Mouse (Mus musculus): Measurements from ENCODE around the gene Aifm3. TPM values are rescaled to one million over a fixed set of nuclear protein-coding genes. Genes with fewer than 3 reads are reported as not detected.
A peak's percentile ranks its signal among the peaks of the same experiment; 100 is the strongest.

Gene Aifm3
- not detected in 2 replicates for polyA plus RNA-seq (2012; ENCODE audit: insufficient read depth, insufficient read length, missing spikeins)

DNA sequence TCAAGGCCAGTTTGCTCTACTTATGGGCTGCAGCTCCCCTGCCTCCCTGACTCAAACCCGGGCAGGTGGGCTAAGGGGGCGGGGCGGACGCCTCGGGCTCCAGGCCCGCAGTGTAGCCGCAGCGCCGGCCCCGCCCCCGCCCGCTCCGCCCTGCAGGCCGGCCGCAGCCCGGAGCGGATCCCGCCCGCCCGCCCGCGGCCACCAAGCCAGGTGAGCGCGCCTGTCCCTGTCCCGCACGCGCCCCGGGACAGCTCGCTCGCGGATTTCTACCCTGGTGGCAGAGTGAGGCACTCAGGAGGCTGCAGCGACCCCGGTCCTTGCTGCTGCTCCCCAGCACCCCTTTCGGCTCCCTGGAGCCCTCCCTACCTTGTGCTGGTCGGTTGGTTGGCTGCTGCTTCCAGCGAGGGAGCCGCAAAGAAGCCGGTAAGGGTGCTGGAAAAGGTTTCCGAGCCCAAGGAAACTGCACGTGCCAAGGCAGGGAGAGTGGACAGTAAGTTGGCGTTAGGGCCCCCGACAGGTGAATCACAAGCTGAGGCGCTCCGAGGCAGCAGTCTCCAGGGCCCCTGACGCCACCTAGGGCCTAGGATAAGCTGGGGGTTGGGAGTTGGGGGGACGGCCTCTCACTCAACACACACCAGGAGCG is at the start of gene Aifm3:
TSS of gene Aifm3 (plus strand) at position 143 of the 643 bp plus-strand sequence.
- H3K27ac ChIP-seq (ENCODE audit: insufficient read depth, low read depth, low read length), result no peak within 1 kb of the TSS
- H3K4me1 ChIP-seq (ENCODE audit: control insufficient read depth, insufficient read depth, low read length), result peaks cover 9% of the 10 kb centered on the region
- TF ChIP-seq POLR2A (IDR thresholded peaks at IDR 0.05; ENCODE audit: borderline replicate concordance, low read depth, low read length) (no peak), CTCF (IDR thresholded peaks at IDR 0.05; ENCODE audit: low read depth, low read length) (no peak)
- H3K4me3 ChIP-seq (ENCODE audit: insufficient read depth, low read length), result peak within 1 kb of the TSS; percentile 37

DNA sequence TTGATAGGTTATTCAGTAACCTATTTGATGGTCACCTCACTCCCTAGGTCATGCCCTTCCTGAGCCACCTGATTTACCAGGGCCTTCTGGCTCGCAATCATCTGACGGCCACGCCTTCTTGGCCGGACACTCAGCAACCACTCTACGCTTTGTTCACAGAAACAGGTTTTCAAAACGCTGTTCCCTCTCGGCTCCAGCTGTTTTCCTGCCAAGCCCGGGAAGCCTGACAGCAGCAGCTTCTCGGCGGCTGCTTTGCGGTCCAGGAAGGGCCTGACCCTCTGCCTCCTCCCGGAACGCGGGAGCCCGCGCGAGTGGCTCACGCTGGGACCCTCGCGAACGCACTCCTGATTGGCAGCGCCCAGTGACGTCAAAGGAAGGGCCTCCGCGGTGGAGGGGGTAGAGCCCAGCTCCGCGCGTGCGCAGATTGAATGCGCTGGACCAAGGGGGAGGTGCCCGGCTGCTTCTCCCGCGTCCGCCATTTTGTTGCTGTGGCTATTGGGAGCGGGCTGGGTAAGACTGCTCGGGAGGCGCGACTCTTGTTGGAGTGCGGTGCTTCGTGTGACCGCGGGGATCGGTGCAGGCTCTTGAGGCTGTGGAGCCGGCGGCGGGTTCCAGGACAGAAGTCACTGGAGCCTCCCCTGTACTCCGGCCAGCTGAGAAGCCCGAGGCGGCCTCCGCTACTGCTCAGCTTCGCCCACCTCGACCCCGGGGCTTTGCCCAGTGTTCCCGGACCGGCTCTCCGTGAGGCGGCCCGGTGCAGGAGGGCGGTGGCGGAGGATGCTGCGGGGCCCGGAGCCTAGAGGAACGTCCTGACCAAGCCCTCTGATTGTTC is 37.7 kb upstream of the Aifm3 start, which contains the start of gene Crkl:
TSS of gene Crkl (plus strand) at position 447 of the 832 bp plus-strand sequence.
- TF ChIP-seq CTCF (IDR thresholded peaks at IDR 0.05; ENCODE audit: low read depth, low read length) (no peak), POLR2A (IDR thresholded peaks at IDR 0.05; ENCODE audit: borderline replicate concordance, low read depth, low read length) (peak; percentile 91)
- H3K27ac ChIP-seq (ENCODE audit: insufficient read depth, low read depth, low read length), result peak within 1 kb of the TSS; percentile 74
- H3K4me1 ChIP-seq (ENCODE audit: control insufficient read depth, insufficient read depth, low read length), result peaks cover 10% of the 10 kb centered on the region
- peak within 1 kb of the TSS; percentile 74 for H3K4me3 ChIP-seq (ENCODE audit: insufficient read depth, low read length)

DNA sequence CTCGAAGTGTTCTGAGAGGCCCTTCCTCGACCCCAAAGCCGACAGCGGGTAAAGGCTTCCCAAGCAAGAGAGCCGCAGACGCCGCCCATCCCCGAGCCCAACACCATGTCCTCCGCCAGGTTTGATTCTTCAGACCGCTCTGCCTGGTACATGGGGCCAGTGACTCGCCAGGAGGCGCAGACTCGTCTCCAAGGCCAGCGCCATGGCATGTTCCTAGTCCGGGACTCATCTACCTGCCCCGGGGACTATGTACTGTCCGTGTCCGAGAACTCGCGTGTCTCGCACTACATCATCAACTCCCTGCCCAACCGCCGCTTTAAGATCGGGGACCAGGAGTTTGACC is 37.1 kb upstream of the Aifm3 start:
- Histone ChIP-seq H3K4me1 (ENCODE audit: control insufficient read depth, insufficient read depth, low read length) (peaks cover 10% of the 10 kb centered on the region), H3K4me3 (ENCODE audit: insufficient read depth, low read length) (peak overlapping the region; percentile 74), H3K27ac (ENCODE audit: insufficient read depth, low read depth, low read length) (peak overlapping the region; percentile 63; the same call in 1 of the 2 replicates)
- TF ChIP-seq POLR2A (IDR thresholded peaks at IDR 0.05; ENCODE audit: borderline replicate concordance, low read depth, low read length), result no peak
- no peak for TF ChIP-seq CTCF (IDR thresholded peaks at IDR 0.05; ENCODE audit: low read depth, low read length)

DNA sequence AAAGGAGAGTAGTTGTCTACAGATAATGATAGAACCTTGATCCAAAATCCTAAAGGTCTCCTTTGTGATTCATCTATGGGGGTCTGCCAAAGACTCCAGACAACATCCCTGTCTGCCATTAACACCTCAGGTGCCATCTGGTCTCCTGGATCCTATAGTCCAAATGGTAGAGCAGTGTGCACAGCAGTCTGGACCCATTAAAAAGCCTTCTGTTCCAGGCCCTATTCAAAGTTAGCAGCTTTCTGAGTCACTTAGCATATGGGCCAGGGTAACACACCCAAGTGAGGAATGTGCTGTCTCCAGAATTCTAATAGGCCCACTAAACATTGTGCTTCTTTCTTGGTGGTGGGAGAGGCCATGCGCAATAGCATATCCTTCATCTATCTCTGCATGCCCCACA is 32.5 kb upstream of the Aifm3 start:
- Histone ChIP-seq H3K4me1 (ENCODE audit: control insufficient read depth, insufficient read depth, low read length) (peaks cover 22% of the 10 kb centered on the region), H3K27ac (ENCODE audit: insufficient read depth, low read depth, low read length) (no peak overlapping the region), H3K4me3 (ENCODE audit: insufficient read depth, low read length) (no peak overlapping the region)
- TF ChIP-seq CTCF (IDR thresholded peaks at IDR 0.05; ENCODE audit: low read depth, low read length) (no peak), POLR2A (IDR thresholded peaks at IDR 0.05; ENCODE audit: borderline replicate concordance, low read depth, low read length) (no peak)

DNA sequence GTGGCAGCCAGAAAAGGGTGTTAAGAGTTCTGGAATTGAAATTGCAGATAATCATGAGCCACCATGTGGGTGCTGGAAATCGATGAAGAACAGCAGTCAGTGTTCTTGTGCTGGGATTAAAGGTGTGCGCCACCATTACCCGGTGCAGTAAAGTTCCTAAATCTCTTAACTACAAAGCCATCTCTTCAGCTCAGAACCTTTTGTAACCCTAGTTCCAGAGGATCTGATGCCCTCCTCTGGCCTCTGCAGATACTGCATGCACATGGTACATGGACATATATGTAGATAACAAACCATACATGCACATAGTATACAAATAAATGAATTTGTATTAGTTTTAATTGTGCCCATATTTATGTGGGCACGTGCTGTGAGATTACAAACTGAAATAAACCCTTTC is 29.2 kb upstream of the Aifm3 start:
- TF ChIP-seq CTCF (IDR thresholded peaks at IDR 0.05; ENCODE audit: low read depth, low read length), result no peak
- no peak for TF ChIP-seq POLR2A (IDR thresholded peaks at IDR 0.05; ENCODE audit: borderline replicate concordance, low read depth, low read length)
- Histone ChIP-seq H3K4me1 (ENCODE audit: control insufficient read depth, insufficient read depth, low read length) (peaks cover 20% of the 10 kb centered on the region), H3K4me3 (ENCODE audit: insufficient read depth, low read length) (no peak overlapping the region), H3K27ac (ENCODE audit: insufficient read depth, low read depth, low read length) (no peak overlapping the region)

DNA sequence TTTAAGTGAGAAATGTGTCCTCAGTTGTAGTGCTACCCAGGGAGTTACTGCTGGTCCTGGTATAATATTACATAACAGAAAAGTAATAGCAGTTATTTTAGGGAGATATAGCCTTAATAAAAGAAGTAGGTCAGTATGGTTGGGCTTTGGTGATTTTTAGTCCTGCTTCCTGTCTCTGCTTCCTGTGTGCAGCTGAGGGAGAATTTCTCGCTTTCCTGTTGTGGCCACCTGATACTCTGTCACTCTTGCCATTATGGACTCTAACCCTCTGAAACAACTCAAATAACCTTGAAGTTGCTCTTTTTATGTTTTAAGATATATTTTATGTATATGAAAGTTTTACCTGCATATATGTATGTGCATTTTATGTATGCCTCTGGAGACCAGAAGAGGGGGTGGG is 27.8 kb upstream of the Aifm3 start:
- peaks cover 17% of the 10 kb centered on the region for H3K4me1 ChIP-seq (ENCODE audit: control insufficient read depth, insufficient read depth, low read length)
- H3K27ac ChIP-seq (ENCODE audit: insufficient read depth, low read depth, low read length), result no peak overlapping the region
- H3K4me3 ChIP-seq (ENCODE audit: insufficient read depth, low read length), result no peak overlapping the region
- TF ChIP-seq CTCF (IDR thresholded peaks at IDR 0.05; ENCODE audit: low read depth, low read length) (no peak), POLR2A (IDR thresholded peaks at IDR 0.05; ENCODE audit: borderline replicate concordance, low read depth, low read length) (no peak)

DNA sequence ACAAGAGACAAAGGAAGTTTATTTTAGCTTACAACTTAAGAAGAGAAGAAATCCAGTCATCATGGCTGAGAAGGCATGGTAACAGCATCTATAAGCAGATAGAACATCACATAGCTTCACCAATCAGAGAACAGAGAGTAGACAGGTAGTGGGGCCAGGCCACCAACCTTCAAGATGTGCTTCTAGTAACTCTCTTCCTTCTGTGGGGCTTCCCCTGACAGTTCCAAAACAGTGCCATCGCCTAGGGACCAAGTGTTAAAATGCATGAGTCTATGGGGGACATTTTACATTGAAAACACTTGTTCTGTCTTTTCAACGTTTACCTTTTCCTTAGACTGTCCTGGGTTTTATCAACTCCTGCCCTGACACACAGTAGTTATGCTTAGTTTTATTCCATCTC is 26.2 kb upstream of the Aifm3 start:
- H3K4me3 ChIP-seq (ENCODE audit: insufficient read depth, low read length), result no peak overlapping the region
- peaks cover 19% of the 10 kb centered on the region for H3K4me1 ChIP-seq (ENCODE audit: control insufficient read depth, insufficient read depth, low read length)
- H3K27ac ChIP-seq (ENCODE audit: insufficient read depth, low read depth, low read length), result no peak overlapping the region
- TF ChIP-seq CTCF (IDR thresholded peaks at IDR 0.05; ENCODE audit: low read depth, low read length) (no peak), POLR2A (IDR thresholded peaks at IDR 0.05; ENCODE audit: borderline replicate concordance, low read depth, low read length) (no peak)

DNA sequence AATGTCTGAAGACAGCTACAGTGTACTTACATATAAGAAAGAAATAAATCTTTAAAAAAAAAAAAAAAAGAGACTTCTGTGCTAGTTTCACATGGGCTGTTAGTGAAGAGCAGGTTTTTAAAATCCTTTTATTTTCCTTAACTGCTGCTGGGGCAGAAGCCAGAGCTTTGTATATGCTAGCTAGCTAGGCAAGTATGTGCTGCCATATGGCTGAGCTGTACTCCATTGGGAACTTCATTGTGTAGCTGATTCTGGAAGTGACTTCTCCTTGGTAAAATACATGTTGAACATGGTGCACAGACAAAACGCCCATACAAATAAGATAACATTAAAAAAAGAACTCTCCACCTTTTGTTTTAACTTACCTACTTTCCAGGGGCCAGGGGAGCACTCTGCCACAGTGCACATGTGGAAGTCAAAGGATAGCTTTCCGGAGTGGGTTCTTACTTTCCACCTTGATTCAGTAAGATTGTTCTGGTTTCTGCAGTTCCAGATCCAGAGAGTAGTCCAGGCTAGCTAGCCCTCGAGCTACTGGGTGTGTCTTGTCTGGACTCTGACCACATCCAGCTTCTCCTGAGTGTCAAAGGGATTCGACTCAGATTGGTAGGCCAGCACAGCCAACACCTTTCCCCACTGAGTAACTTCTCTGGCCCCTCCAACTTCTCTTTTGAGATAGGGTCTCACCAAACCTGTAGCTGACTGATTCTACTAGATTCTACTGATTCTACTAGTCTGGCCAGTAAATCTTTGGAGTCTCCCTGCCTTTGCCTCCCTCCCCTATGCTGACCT is 22.3 kb upstream of the Aifm3 start:
- TF ChIP-seq POLR2A (IDR thresholded peaks at IDR 0.05; ENCODE audit: borderline replicate concordance, low read depth, low read length) (no peak), CTCF (IDR thresholded peaks at IDR 0.05; ENCODE audit: low read depth, low read length) (no peak)
- Histone ChIP-seq H3K4me1 (ENCODE audit: control insufficient read depth, insufficient read depth, low read length) (peaks cover 5% of the 10 kb centered on the region), H3K4me3 (ENCODE audit: insufficient read depth, low read length) (no peak overlapping the region), H3K27ac (ENCODE audit: insufficient read depth, low read depth, low read length) (no peak overlapping the region)

DNA sequence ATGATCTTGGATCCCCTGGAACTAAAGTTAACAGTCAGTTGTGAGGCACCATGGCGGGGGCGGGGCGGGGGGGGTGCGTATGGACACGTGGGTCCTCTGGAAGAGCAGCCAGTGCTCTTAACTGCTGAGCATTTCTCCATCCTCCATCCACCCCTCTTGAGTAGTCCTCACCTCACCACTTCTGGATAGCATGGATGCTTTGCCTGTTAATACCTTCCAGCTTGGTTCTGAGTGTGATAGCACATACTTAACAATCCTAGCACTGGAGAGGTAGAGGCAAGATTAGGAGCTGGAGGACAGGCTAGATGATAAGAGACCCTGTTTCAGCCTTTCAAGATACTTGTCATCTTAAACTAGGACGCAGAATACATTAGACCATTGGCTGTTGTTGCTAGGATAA is 16.9 kb upstream of the Aifm3 start:
- TF ChIP-seq POLR2A (IDR thresholded peaks at IDR 0.05; ENCODE audit: borderline replicate concordance, low read depth, low read length) (no peak), CTCF (IDR thresholded peaks at IDR 0.05; ENCODE audit: low read depth, low read length) (no peak)
- Histone ChIP-seq H3K27ac (ENCODE audit: insufficient read depth, low read depth, low read length) (no peak overlapping the region), H3K4me3 (ENCODE audit: insufficient read depth, low read length) (no peak overlapping the region), H3K4me1 (ENCODE audit: control insufficient read depth, insufficient read depth, low read length) (peaks cover 2% of the 10 kb centered on the region; the same call in 1 of the 2 replicates)
